Mouse (Mus musculus): ENCODE results near the gene Wdr86.

Wdr86 gene

DNA sequence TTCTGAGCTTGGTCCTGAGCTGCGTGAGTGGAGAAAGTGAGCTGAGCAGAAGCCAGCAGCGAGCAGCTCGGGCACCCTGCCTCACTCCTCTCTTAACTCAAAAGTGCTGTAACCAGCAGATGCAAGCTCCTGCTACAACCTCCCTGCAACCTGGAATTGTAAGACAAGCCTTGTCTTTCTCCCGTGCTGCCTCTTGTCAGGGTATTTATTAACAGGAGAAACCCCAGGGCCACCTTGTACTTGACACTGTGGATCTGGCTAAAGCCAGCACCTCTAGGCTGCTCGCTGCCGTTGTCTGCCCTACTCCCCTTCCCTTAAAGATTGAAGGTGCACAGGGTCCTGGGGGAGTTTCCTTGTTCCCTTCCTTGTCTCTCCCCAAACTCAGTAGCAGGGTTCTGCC is 16.5 kb downstream of the Wdr86 start:
- POLR2A ChIA-PET: interaction anchor here in 2 of 4 experiments (0.8 to 3.3 kb wide), 17 partner anchors 8 to 37 kb away, joined by 3 to 24 read pairs (median 4); partner anchors contain the start of genes Wdr86 (in 2 of the 2) and Nub1 (in 1 of the 2)
- CTCF ChIA-PET: interaction anchor here in 2 of 4 experiments (0.7 to 1.0 kb wide), 2 partner anchors 38 to 184 kb away, joined by 3 to 5 read pairs; no protein-coding TSS in a partner anchor

DNA sequence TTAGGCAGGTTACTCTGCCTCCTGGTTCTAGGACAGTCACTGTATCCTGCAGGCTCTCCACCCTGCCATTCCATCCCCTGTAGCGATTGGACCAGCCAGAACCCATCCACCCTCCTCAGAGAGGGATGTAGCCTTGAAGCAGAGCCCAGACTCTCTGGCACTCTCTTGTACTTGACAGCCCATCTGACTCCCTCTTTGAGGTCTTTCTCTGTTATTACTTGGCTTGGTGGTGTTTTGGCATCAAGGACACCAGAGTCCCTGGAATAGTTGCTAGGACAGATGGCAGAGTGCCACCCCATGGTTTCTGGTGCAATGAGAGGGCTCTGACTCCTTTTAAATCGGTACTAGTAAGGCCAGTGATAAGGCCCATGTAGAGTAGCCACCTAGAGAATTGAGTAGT is 17.3 kb downstream of the Wdr86 start:
- CTCF ChIA-PET: interaction anchor here in 2 of 4 experiments (0.6 to 0.7 kb wide), 2 partner anchors 39 to 804 kb away, joined by 3 to 5 read pairs; no protein-coding TSS in a partner anchor
- POLR2A ChIA-PET: interaction anchor here in 3 of 4 experiments (0.8 to 3.3 kb wide), 15 partner anchors 8 to 39 kb away, joined by 3 to 24 read pairs (median 4); partner anchors contain the start of genes Wdr86 (in 2 of the 3) and Nub1 (in 1 of the 3)

DNA sequence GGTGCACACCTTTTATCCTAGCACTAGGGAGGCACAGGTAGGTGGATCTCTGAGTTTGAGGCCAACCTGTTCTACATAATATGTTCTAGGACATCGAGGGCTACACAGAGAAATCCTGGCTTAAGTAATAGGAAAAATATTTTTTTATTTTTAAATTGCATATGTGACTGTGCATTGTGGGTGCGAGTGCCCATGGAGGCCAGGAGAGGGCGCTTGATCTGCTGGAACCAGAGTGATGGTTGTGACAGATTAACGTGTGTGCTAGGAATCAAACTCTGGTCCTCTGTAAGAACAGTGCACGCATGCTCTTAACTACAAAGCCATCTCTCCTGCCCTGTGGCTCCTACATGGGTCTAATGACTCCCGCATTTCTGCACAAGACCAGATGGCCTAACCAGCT is 18.9 kb downstream of the Wdr86 start:
- CTCF ChIA-PET: no interaction called here
- POLR2A ChIA-PET: interaction anchor here in 2 of 4 experiments (0.9 to 4.6 kb wide), 11 partner anchors 17 to 299 kb away, joined by 3 to 24 read pairs (median 4); partner anchors contain the start of genes Nub1 (in 2 of the 2), Asb10 (in 1 of the 2), Rheb (in 1 of the 2) and Wdr86 (in 1 of the 2)

DNA sequence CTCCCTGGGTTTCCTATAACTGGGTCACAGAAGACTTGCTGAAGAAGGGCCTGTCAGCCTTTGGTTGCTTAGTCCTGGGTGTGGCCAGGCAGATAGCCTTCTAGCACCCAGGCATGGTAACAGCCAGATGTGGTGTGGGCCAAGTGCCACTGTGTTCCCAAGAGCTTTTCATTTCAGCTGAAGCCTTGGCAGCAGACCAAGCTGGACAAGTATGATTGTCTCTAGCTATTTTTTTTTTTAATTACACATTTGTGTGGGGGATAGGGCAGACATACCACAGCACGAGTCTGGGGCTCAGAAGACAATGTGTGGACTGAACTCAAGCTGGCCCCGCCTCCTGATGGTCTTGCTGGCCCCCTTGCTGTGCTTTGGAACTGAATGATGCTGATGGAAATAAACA is 20.6 kb downstream of the Wdr86 start:
- POLR2A ChIA-PET: interaction anchor here in 3 of 4 experiments (0.7 to 4.6 kb wide), 12 partner anchors 8 to 42 kb away, joined by 3 to 19 read pairs (median 4); partner anchors contain the start of genes Nub1 (in 2 of the 3) and Wdr86 (in 1 of the 3)
- CTCF ChIA-PET: no interaction called here

DNA sequence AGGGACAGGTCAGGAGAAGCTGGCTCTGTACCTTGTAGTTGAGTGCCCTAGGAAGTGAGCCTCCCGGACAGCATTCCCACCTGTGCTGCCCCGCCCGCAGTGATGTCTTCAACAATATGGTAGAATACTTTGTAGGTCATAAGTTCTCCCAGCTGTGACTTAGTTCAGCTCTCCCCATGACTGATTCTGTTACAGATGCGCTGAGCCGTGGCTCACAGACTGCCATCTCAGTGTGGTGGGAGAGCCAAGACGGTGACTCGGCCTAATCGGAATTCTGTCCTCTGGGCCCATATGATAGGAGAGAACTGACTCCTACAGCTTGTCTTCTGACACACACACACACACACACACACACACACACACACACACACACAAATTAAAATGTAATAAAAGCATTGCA is 25.9 kb downstream of the Wdr86 start:
- ChIA-PET POLR2A (interaction anchor here (0.6 to 6.6 kb wide), 13 partner anchors 8 to 980 kb away, joined by 3 to 45 read pairs (median 6); partner anchors contain the start of genes Nub1 (in 2 of the 4) and Wdr86 (in 2 of the 4)), CTCF (no interaction called here)

DNA sequence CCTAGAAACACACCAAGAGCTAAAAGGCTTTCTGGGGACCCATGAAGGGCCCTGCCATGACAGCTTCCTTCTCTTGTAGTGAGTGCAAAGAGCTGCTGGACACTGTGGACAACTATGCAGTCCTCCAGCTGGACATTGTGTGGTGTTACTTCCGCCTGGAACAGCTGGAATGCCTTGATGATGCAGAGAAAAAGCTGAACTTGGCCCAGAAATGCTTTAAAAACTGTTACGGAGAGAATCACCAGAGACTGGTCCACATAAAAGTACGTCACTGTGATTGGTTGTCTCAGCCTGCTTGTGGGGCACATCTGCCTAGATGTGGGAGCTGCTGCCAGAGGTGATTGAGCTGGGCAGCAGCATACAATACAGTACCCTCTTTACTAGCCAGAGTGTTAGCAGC is 29.3 kb downstream of the Wdr86 start:
- POLR2A ChIA-PET: interaction anchor here (0.6 to 6.6 kb wide), 14 partner anchors 8 to 504 kb away, joined by 3 to 45 read pairs (median 4); partner anchors contain the start of genes Nub1 (in 3 of the 4), Crygn (in 1 of the 4) and Wdr86 (in 1 of the 4)
- CTCF ChIA-PET: no interaction called here

DNA sequence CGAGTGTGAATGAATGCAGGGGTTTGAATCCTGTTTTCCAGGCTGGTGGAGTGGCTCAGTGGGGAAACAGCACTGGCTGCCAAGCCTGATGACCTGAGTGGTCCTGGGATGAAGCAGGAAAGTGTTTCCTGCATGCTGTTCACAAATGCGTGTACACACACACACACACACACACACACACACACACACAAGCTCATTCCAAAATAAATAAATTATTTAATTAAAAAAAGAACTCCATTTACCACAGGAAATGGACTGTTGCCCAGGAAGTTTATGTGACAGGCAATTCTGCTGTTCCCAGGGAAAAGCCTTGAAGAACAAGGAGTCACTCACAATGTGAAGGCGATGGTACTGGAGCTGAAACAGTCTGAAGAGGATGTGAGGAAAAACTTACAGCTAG is 33.8 kb downstream of the Wdr86 start:
- ChIA-PET CTCF (no interaction called here), POLR2A (interaction anchor here in 2 of 4 experiments (0.9 to 4.0 kb wide), 13 partner anchors 10 to 146 kb away, joined by 3 to 21 read pairs (median 4); partner anchors contain the start of genes Nub1 (in 2 of the 2) and Rheb (in 1 of the 2))

DNA sequence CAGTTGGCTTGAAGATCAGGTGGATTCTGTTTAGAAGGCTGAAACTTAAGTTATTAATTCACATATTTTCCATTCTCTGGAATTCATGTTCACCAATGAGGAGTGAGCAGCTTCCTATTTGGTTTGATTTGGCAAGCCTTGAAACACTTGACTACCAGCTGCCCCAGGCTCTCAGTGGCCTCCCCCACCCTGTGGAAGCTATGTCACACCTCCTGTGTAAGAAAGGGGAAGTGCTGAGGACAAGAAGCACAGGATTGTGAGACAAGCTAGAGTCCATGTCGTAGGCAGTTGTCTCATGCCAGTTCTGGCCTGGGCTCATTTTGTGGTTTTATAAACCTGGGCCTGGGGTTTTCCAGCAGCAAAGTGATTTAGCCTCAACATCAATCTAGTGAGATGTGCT is 42.8 kb downstream of the Wdr86 start:
- POLR2A ChIA-PET: interaction anchor here in 3 of 4 experiments (0.6 to 6.7 kb wide), 11 partner anchors 9 to 155 kb away, joined by 3 to 148 read pairs (median 3); partner anchors contain the start of genes Rheb (in 1 of the 3) and Wdr86 (in 1 of the 3)
- CTCF ChIA-PET: interaction anchor here in 2 of 4 experiments (0.6 to 0.7 kb wide), 2 partner anchors 13 to 62 kb away, joined by 3 read pairs; no protein-coding TSS in a partner anchor

DNA sequence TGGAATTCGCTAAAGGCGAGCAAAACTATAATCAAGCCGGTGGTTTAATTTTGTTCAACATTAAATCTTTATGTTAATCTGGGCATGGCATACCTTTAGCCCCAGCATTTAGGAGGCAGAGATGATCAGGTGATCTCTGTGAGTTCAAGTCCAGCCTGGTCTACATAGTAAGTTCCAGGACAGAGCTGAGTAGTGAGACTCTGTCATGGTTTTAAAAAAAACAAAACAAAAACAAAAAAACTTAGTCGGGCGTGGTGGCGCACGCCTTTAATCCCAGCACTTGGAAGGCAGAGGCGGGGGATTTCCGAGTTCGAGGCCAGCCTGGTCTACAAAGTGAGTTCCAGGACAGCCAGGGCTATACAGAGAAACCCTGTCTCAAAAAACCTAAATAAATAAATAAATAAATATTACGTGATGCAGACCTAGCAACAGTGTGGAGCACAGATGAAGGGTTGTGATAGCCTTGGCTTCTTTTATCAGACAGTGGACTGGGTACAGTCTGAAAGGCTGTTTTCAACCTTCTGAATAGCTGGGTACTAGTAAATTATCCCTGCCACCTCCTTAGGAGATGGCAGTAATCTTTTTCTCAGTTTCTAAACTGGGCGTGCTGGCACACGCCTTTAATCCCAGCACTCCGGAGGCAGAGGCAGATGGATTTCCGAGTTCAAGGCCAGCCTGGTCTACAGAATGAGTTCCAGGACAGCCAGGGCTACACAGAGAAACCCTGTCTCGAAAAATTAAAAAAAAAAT is 43.7 kb downstream of the Wdr86 start:
- CTCF ChIA-PET: interaction anchor here in 3 of 4 experiments (0.6 to 2.7 kb wide), 4 partner anchors 12 to 402 kb away, joined by 3 to 36 read pairs (median 4); no protein-coding TSS in a partner anchor
- POLR2A ChIA-PET: interaction anchor here (0.6 to 6.7 kb wide), 42 partner anchors 10 to 850 kb away, joined by 3 to 148 read pairs (median 12); partner anchors contain the start of genes Rheb (in 2 of the 4), Wdr86 (in 2 of the 4), Abcb8 (in 1 of the 4) and Abcf2 (in 1 of the 4)

DNA sequence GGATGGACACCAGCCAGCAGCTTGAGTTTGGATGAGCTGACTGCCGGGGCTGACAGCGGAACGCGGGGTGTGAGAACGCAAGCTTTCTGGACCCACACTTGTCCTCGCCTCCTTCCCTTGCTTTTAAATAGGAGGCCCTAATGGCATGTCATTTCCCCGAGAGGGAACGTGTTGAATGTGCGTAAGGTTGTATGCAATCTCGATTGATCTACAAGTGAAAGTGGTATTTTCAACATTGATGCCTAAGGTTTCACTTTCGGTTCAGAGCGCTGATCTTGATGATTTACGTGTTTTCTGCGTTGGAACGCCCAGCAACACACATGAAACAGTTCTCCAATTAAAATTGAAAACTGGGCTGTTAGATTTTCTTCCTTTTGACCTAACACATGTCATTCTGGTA is 44.4 kb downstream of the Wdr86 start:
- POLR2A ChIA-PET: interaction anchor here (0.6 to 6.7 kb wide), 99 partner anchors 10 to 869 kb away, joined by 3 to 148 read pairs (median 5); partner anchors contain the start of genes Abcf2 (in 3 of the 4), Rheb (in 3 of the 4), Wdr86 (in 2 of the 4) and Abcb8 (in 1 of the 4)
- CTCF ChIA-PET: interaction anchor here in 3 of 4 experiments (0.6 to 2.8 kb wide), 12 partner anchors 20 to 403 kb away, joined by 3 to 36 read pairs (median 4); partner anchors contain the start of gene Abcb8 (in 1 of the 3)

DNA sequence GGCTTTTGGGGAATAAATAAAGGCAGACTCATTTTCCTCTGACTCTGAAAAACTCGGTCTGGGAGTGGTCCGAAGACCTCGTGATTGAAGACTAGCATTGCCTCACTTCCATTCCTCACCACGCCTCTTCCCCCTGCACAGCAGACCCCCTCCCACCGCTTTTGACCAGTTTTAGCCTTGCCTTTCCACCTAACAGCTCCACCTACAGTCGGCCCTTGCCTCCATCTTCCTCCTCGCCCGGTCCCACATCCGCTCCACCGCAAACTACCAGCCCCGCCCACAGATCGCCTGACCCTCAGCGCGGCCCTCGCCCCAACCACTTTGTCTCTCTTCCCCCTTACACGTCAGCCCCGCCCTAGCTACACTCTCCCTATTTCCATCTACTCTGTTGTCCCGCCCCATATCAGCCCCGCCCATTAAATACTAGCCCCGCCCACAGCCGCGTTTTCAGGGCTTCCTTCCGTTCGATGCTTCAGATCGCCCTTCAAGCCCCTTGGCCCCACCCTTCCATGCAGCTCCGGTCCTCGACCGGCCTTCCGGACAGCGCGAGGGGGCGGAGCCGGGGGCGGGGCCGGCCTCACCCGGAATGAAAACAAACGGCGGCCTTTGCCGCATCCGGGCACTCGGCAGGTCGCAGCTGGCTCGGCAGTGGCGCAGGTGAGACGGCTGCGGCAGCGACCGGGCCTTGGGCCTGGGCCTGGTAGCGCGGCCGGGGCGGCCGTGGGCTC is 45.0 kb downstream of the Wdr86 start, which contains the start of gene Nub1:
Gene Nub1, plus strand, starts transcription at position 167 of the 728 bp plus-strand sequence.
- ChIA-PET CTCF (interaction anchor here (0.6 to 2.8 kb wide), 24 partner anchors 17 to 326 kb away, joined by 3 to 36 read pairs (median 4); partner anchors contain the start of genes Abcb8 (in 1 of the 4), Rheb (in 1 of the 4) and Smarcd3 (in 1 of the 4)), POLR2A (interaction anchor here (0.5 to 6.7 kb wide), 133 partner anchors 9 to 1076 kb away, joined by 3 to 148 read pairs (median 5); partner anchors contain the start of genes Abcf2 (in 4 of the 4), Rheb (in 3 of the 4), Wdr86 (in 2 of the 4) and Abcb8 (in 1 of the 4))

DNA sequence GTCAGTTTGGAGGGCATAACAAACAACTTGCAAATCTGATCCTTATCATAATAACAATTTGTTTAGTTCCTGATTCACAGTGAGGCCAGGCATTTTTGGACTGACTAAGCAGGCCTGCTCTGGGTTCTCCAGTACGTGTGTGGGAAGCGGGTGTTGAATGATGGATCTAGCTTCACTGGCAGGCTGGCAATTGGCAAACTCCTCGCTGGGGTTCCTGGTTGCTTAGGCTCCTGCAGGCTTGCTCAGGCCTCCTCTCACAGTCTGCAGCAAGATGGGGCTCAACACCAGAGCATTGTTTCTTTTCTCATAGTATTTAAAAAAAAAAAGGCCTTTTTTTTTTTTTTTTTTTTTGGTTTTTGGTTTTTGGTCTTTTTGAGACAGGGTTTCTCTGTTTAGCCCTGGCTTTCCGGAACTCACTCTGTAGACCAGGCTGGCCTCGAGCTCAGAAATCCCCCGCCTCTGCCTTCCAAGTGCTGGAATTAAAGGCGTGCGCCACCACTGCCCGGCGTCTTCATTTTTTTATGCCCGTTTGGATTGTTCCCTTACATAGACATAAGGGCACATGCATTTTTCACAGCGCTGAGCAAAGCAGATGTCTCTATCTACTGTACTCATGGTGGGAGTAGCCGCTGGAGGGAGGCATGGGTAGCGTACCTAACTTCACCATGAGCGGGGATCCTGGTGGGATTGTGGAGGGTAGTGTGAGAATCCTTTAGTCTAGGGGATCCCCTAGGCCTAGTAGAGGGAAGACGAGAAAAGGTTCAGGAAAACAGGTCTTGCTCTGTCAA is 45.8 kb downstream of the Wdr86 start:
- CTCF ChIA-PET: interaction anchor here (0.6 to 2.8 kb wide), 22 partner anchors 16 to 1401 kb away, joined by 3 to 36 read pairs (median 4); partner anchors contain the start of gene Rheb (in 1 of the 4)
- POLR2A ChIA-PET: interaction anchor here (0.6 to 6.7 kb wide), 112 partner anchors 8 to 990 kb away, joined by 3 to 148 read pairs (median 5); partner anchors contain the start of genes Abcf2 (in 4 of the 4), Rheb (in 3 of the 4), Wdr86 (in 2 of the 4) and Abcb8 (in 1 of the 4)

DNA sequence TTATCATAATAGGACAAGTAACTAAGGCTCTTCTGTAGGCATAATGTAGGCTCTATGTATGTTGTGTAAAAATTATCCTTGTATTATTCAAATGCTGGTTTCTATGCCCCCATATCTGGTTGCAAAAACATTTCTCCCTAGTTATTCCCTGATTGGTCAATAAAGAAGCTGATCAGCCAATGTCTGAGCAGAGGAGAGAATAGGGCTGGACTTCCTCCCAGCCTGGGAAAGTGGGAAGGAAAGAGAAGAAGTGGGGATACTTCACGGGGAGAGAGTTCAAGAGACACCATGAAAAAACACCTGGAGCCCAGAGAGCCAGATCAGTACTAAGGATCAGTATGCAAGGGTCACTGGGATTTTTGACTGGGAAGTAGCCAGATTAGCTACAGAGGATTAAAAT is 49.1 kb downstream of the Wdr86 start:
- CTCF ChIA-PET: no interaction called here
- POLR2A ChIA-PET: interaction anchor here in 1 of 4 experiments (0.6 kb wide), 2 partner anchors 9 to 295 kb away, joined by 3 to 5 read pairs; no protein-coding TSS in a partner anchor

DNA sequence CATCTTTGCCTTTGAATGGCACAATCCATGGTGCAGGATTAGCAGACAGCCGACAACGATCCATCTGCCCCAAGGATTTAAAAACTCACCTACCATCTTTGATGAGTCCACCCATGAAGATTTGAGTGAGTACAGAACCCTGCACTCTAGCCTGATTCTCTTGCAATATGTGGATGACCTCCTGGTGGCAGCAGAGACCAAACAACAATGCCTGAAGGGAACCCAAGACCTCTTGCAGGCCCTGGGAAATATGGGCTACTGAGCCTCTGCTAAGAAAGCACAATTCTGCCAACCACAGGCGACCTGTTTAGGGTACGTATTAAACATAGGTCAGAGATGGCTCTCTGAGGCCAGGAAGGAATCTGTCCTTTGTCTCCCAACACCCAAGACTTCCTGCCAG is 56.3 kb downstream of the Wdr86 start:
- ChIA-PET CTCF (interaction anchor here in 1 of 4 experiments (0.6 to 1.5 kb wide), 2 partner anchors 38 to 104 kb away, joined by 4 read pairs; no protein-coding TSS in a partner anchor), POLR2A (interaction anchor here in 2 of 4 experiments (1.0 to 2.9 kb wide), 4 partner anchors 10 to 23 kb away, joined by 3 to 16 read pairs (median 3); partner anchors contain the start of gene Nub1 (in 1 of the 2))
